24 mouse cellular contexts compared by ENCODE assay signal in genomic region chr11:11565146-11565820, GRCm38 (mm10).
DNase-seq lines count a peak whose midpoint lies in the region; ATAC-seq and TF ChIP-seq lines count a peak whose summit lies in the region.
"Had no signal": no experiment of that assay in that cellular context is flagged by ENCODE, and none has a peak within 500 bp of the region (broad histone marks: within the 10 kb centered on the region; RNA-seq: fewer than 3 reads in every experiment).

No protein-coding gene starts in this region.

- H3K4me2 ChIP-seq in lung, embryonic 14.5 days = no peak overlapping the region
- H3K4me2 ChIP-seq in midbrain, embryonic 14.5 days (ENCODE audit: low read length) = no peak overlapping the region
- H3K4me2 ChIP-seq: embryonic facial prominence, embryonic 15.5 days; heart, embryonic 15.5 days; limb, embryonic 13.5 days; midbrain, embryonic 13.5 days; neural tube, embryonic 12.5 days had no signal

- H3K9ac ChIP-seq in lung, embryonic 14.5 days = no peak overlapping the region
- H3K9ac ChIP-seq in midbrain, embryonic 14.5 days (replicated peaks; ENCODE audit: low read length) = no peak overlapping the region
- H3K9ac ChIP-seq: embryonic facial prominence, embryonic 15.5 days; heart, embryonic 15.5 days; limb, embryonic 13.5 days; midbrain, embryonic 13.5 days; neural tube, embryonic 12.5 days had no signal

- no peak for DNase-seq in frontal cortex, adult 2 months (ENCODE audit: extremely low spot score in 1 of 2, low spot score in 1 of 2)
- DNase-seq in lung, embryonic 14.5 days = no peak
- no peak for DNase-seq in lung, postnatal 25 days (ENCODE audit: low spot score)
- peak; percentile 36 to 57 for DNase-seq in thymus, adult 18-20 months
- peak; percentile 62 for DNase-seq in thymus, postnatal 4 days
- DNase-seq in midbrain, embryonic 14.5 days = no peak
- DNase-seq in gastrocnemius, adult 18-20 months (ENCODE audit: low spot score) = no peak
- DNase-seq: adrenal gland, postnatal 25 days; cerebellum, adult 11 months; cerebellum, adult 9-11 months; gastrocnemius, postnatal 36 days; kidney, adult 9 months; kidney, postnatal 14 days; lung, adult 18-20 months; lung, postnatal 14 days had no signal

- no peak overlapping the region for H3K4me3 ChIP-seq in lung, embryonic 14.5 days (ENCODE audit: low read depth, low read length)
- H3K4me3 ChIP-seq in midbrain, embryonic 14.5 days (replicated peaks; ENCODE audit: low read depth, low read length) = no peak overlapping the region
- H3K4me3 ChIP-seq: embryonic facial prominence, embryonic 15.5 days; heart, embryonic 15.5 days; limb, embryonic 13.5 days; midbrain, embryonic 13.5 days; neural tube, embryonic 12.5 days had no signal

- H3K27ac ChIP-seq in lung, embryonic 14.5 days (ENCODE audit: low read depth) = no peak overlapping the region
- no peak overlapping the region for H3K27ac ChIP-seq in midbrain, embryonic 14.5 days (replicated peaks; ENCODE audit: low read depth, low read length)
- H3K27ac ChIP-seq: embryonic facial prominence, embryonic 15.5 days; heart, embryonic 15.5 days; hindbrain, postnatal 0 days; limb, embryonic 13.5 days; midbrain, embryonic 13.5 days; neural tube, embryonic 12.5 days had no signal

- no peaks in the 10 kb centered on the region for H3K4me1 ChIP-seq in lung, embryonic 14.5 days (ENCODE audit: insufficient read depth)
- H3K4me1 ChIP-seq in midbrain, embryonic 14.5 days (ENCODE audit: control insufficient read depth, insufficient read depth, low read length) = no peaks in the 10 kb centered on the region
- H3K4me1 ChIP-seq: embryonic facial prominence, embryonic 15.5 days; limb, embryonic 13.5 days; midbrain, embryonic 13.5 days; neural tube, embryonic 12.5 days had no signal

- no peaks in the 10 kb centered on the region for H3K36me3 ChIP-seq in lung, embryonic 14.5 days (ENCODE audit: insufficient read depth)
- no peaks in the 10 kb centered on the region for H3K36me3 ChIP-seq in midbrain, embryonic 14.5 days (ENCODE audit: control insufficient read depth, insufficient read depth, low read length)
- H3K36me3 ChIP-seq: embryonic facial prominence, embryonic 15.5 days; heart, embryonic 15.5 days; limb, embryonic 13.5 days; midbrain, embryonic 13.5 days; neural tube, embryonic 12.5 days had no signal

- no peaks in the 10 kb centered on the region for H3K9me3 ChIP-seq in lung, embryonic 14.5 days (ENCODE audit: low read depth, low read length)
- H3K9me3 ChIP-seq in midbrain, embryonic 14.5 days (ENCODE audit: control insufficient read depth, low read length) = no peaks in the 10 kb centered on the region
- H3K9me3 ChIP-seq: embryonic facial prominence, embryonic 15.5 days; heart, embryonic 15.5 days; limb, embryonic 13.5 days; megakaryocyte, embryonic 14.5 days; midbrain, embryonic 13.5 days; neural tube, embryonic 12.5 days had no signal

- 0 out of 2 replicates have a peak, but pooled peaks have one; percentile 23 for ATAC-seq in frontal cortex, adult (ENCODE audit: low TSS enrichment)
- peak; percentile 38; the same call in 1 of the 2 replicates for ATAC-seq in lung, embryonic 14.5 days (ENCODE audit: insufficient read depth)
- ATAC-seq in midbrain, embryonic 14.5 days (ENCODE audit: low FRiP score, low TSS enrichment) = no peak
- ATAC-seq: intestine, embryonic 16.5 days; midbrain, embryonic 13.5 days had no signal

- TF ChIP-seq CTCF in lung, embryonic 14.5 days (IDR thresholded peaks at IDR 0.05; ENCODE audit: low read depth) = no peak

- H3K27me3 ChIP-seq in lung, embryonic 14.5 days (ENCODE audit: insufficient read depth, low read length) = no peaks in the 10 kb centered on the region
- no peaks in the 10 kb centered on the region for H3K27me3 ChIP-seq in midbrain, embryonic 14.5 days (ENCODE audit: control insufficient read depth, insufficient read depth, low read length)
- H3K27me3 ChIP-seq: embryonic facial prominence, embryonic 15.5 days; heart, embryonic 15.5 days; limb, embryonic 13.5 days; midbrain, embryonic 13.5 days; neural tube, embryonic 12.5 days had no signal

- WGBS in lung, embryonic 14.5 days = 59% methylated on average over 6 of the region's 6 CpGs
- 80% methylated on average over 6 of the region's 6 CpGs for WGBS in midbrain, embryonic 14.5 days

Comparison
In these comparisons a context has a peak if more than half of its experiments do, and no peak if none do; other contexts are left out.
1. DNase-seq: peak in thymus, adult 18-20 months (2 of 2) and thymus, postnatal 4 days (single experiment); none in frontal cortex, adult 2 months (0 of 2), lung, embryonic 14.5 days (single experiment), lung, postnatal 25 days (single experiment), midbrain, embryonic 14.5 days (single experiment) and gastrocnemius, adult 18-20 months (single experiment).